Mouse (Mus musculus) forebrain, embryonic 12.5 days (tissue): ENCODE results near the gene Cngb1. TPM values are rescaled to one million over a fixed set of nuclear protein-coding genes. Genes with fewer than 3 reads are reported as not detected.
A peak's percentile ranks its signal among the peaks of the same experiment; 100 is the strongest.

ENCODE experiments used
- ATAC-seq: fragments of 200-750 bp; cut with Nextera tagmentation; 2 replicates; pipeline ENCODE4 v1.8.0; 2017; ENCODE audit warnings: moderate TSS enrichment; ENCODE audit not compliant: low FRiP score
- H3K27ac ChIP-seq: fragments of 300-500 bp; sonication (generic); 2 replicates; pipeline ENCODE4 v1.5.1; 2016; ENCODE audit warnings: mild to moderate bottlenecking
- H3K27me3 ChIP-seq: fragments of 300-500 bp; sonication (generic); 2 replicates; pipeline ENCODE4 v1.6.1; 2016; ENCODE audit warnings: mild to moderate bottlenecking
- H3K36me3 ChIP-seq: fragments of 300-500 bp; sonication (generic); replicated peaks from 2 replicates; pipeline ENCODE4 v1.6.1; 2016; ENCODE audit warnings: mild to moderate bottlenecking
- H3K4me1 ChIP-seq: fragments of 300-500 bp; sonication (generic); 2 replicates; pipeline ENCODE4 v1.6.1; 2016
- H3K4me2 ChIP-seq: fragments of 300-500 bp; sonication (generic); 2 replicates; pipeline ENCODE4 v1.6.1; 2016; ENCODE audit warnings: mild to moderate bottlenecking, moderate library complexity
- H3K4me3 ChIP-seq: fragments of 300-500 bp; sonication (generic); replicated peaks from 2 replicates; pipeline ENCODE4 v1.5.1; 2016; ENCODE audit warnings: mild to moderate bottlenecking
- H3K9ac ChIP-seq: fragments of 300-500 bp; sonication (generic); 2 replicates; pipeline ENCODE4 v1.6.1; 2016; ENCODE audit warnings: mild to moderate bottlenecking
- H3K9me3 ChIP-seq: fragments of 300-500 bp; sonication (generic); 2 replicates; pipeline ENCODE4 v1.6.1; 2016
- WGBS: fragments of 180-500 bp; shearing (Covaris S2); methylation state at CpG from one replicate; pipeline ENCODE4 v1.1.7; 2016; 5-methylcytosine and 5-hydroxymethylcytosine counted together
- polyA plus RNA-seq: library from polyadenylated mRNA; unstranded; fragments of >200 nt; fragmentation: Nextera tagmentation; extraction: Ambion mirVana; gene quantifications from 2 replicates; pipeline ENCODE4 v1.2.1, GENCODE M21; 2016

Gene Cngb1
- polyA plus RNA-seq, 1 experiment from 2014 or later: 0.40 TPM

DNA sequence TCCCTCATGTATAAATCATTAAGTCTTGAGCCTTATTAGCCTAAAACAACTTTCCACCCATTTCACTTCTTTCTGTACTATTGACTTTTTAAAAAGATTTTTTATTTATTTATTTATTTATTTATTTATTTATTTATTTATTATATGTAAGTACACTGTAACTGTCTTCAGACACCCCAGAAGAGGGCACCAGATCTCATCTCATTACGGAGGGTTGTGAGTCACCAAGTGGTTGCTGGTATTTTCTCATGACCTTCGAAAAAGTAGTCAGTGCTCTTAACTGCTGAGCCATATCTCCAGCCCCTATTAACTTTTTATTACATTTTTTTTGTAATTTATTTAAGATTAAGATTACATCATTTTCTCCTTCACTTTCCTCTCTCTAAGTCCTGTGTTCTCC lies 8.3 kb upstream of the Cngb1 start:
- no peak for ATAC-seq
- H3K4me3 ChIP-seq: no peak overlapping the region
- no peaks in the 10 kb centered on the region for H3K9me3 ChIP-seq
- WGBS: 83% methylated on average over 2 of the region's 2 CpGs
- no peak overlapping the region for H3K4me2 ChIP-seq
- H3K36me3 ChIP-seq: no peaks in the 10 kb centered on the region
- H3K27ac ChIP-seq: no peak overlapping the region
- H3K9ac ChIP-seq: no peak overlapping the region
- peaks cover 14% of the 10 kb centered on the region for H3K27me3 ChIP-seq
- peaks cover 16% of the 10 kb centered on the region for H3K4me1 ChIP-seq

DNA sequence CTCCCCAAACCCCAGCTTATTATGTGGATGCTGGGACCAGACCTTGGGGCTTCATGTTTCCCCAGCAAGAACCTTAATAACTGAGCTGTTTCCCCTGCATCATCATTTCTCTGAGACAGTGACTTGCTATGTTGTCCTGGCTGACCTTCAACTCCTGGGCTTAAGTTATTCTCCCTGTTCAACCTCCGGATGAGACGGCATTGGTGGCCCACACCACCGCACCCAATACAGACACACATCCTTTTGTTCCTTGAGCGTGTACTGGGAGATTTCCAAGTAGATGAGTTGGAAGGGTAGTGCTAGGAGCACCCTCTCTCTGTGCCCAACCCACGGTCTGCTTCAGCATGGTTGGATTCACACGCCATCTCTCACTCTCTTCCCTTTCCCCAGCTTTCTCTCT lies 7.5 kb upstream of the Cngb1 start:
- Histone ChIP-seq H3K9me3 (no peaks in the 10 kb centered on the region), H3K4me1 (peaks cover 16% of the 10 kb centered on the region), H3K27ac (no peak overlapping the region), H3K4me2 (no peak overlapping the region), H3K4me3 (no peak overlapping the region), H3K9ac (no peak overlapping the region), H3K27me3 (peaks cover 7% of the 10 kb centered on the region; the same call in 1 of the 2 replicates), H3K36me3 (no peaks in the 10 kb centered on the region)
- WGBS: 88% methylated on average over 6 of the region's 6 CpGs
- no peak for ATAC-seq

DNA sequence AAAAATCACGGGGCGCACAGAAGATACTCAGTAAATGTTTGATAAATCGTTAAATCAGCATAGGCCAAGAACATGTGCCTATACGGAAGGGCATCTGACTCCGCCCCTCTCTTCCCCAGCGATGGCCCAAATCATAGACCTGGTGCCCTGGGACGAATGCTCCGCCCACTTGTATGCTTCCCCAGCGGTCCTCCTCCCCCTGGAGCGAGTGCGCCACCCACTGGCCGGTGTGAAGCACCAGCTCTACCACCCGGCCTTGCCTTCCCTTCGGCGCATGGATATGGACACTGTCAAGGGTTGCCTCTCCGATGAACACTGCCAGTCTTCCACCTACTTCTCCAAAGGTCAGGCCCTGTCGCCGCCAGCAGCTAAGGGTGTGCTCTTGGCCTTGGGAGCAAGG lies 6.5 kb upstream of the Cngb1 start:
- no peak overlapping the region for H3K4me3 ChIP-seq
- H3K36me3 ChIP-seq: no peaks in the 10 kb centered on the region
- no peaks in the 10 kb centered on the region for H3K27me3 ChIP-seq
- H3K9me3 ChIP-seq: no peaks in the 10 kb centered on the region
- no peak for ATAC-seq
- no peak overlapping the region for H3K9ac ChIP-seq
- no peak overlapping the region for H3K27ac ChIP-seq
- H3K4me1 ChIP-seq: peaks cover 16% of the 10 kb centered on the region
- no peak overlapping the region for H3K4me2 ChIP-seq
- 64% methylated on average over 18 of the region's 18 CpGs for WGBS

DNA sequence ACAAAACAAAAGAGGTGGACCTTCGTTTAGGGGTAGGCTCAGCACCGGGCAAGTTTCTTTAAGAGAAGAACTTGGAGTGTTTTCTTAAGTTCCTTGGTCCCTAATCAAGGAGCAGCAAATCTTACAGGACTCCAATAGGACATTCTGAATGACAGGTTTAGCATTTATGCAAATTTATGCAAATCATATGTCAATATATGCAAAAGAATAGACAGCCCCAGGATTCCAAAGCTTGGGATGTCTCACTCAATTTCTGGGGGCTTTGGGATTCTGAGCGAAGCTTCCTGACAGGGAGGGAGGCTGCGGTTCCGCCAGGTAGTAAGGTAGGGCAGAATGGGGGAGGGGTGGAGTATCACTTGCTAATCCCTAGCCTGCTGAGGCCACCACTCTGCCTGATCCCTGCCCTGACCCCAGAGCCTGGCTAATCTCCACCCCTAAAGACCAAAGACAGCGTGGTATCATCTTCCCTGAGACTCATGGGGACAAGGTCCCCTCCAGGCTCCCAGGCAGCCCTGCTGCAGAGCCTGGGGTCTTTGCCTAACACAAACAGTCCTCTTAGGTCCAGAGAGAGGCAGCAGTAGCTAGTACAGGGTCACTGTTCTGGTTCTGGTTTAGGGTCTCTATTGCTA lies 4.1 kb upstream of the Cngb1 start, which contains the start of gene Tepp:
Tepp (plus strand) TSS at position 225 of the 629 bp plus-strand sequence.
- no peak within 1 kb of the TSS for H3K9ac ChIP-seq
- H3K27me3 ChIP-seq: no peaks in the 10 kb centered on the region
- no peaks in the 10 kb centered on the region for H3K9me3 ChIP-seq
- 9% methylated on average over 6 of the region's 6 CpGs for WGBS
- H3K36me3 ChIP-seq: no peaks in the 10 kb centered on the region
- H3K4me1 ChIP-seq: peaks cover 16% of the 10 kb centered on the region
- ATAC-seq: peak; percentile 36
- no peak within 1 kb of the TSS for H3K4me3 ChIP-seq
- no peak within 1 kb of the TSS for H3K27ac ChIP-seq
- no peak within 1 kb of the TSS for H3K4me2 ChIP-seq

DNA sequence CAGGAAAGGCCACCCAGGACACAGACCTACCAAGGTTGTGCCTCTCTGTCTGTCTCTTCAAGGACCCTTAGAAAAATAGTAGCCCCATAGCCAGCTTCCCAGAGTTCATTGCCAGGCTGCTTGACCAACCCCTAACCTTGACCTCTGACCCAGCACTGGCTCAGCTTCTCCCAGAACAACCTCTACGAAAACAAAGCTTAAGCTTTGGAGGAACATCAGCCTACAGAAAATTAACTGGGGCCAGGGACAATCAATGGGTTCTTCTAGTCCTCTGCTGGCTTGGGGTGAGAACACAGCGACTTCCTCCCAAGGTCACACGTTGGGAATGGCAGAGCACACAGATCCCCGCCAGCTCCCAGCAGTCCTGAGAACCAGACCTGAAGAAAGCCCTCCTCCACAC lies 859 bp downstream of the Cngb1 start:
- 82% methylated on average over 4 of the region's 4 CpGs for WGBS
- Histone ChIP-seq H3K4me1 (peaks cover 5% of the 10 kb centered on the region), H3K36me3 (no peaks in the 10 kb centered on the region), H3K27me3 (no peaks in the 10 kb centered on the region), H3K9ac (no peak overlapping the region), H3K9me3 (no peaks in the 10 kb centered on the region), H3K27ac (no peak overlapping the region), H3K4me3 (no peak overlapping the region), H3K4me2 (no peak overlapping the region)
- no peak for ATAC-seq

DNA sequence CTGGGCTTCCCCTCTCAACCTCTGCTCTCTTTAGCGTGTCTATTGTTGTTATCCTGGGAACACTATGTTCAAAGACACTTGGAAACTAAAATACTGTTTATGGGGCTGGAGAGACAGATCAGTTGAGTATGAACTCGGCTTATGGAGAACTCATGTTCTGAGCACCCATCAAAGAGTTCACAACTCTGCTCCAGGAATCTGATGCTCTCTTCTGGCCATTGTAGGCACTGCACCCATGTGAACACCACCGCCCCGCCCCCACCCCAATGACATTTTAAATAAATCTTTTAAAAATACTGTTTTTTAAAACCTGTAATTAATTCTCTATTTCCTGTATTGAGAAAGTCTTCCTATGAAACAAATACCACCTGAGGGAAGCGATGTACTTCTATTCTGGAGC lies 4.0 kb downstream of the Cngb1 start:
- H3K27me3 ChIP-seq: no peaks in the 10 kb centered on the region
- 23% methylated on average over 5 of the region's 5 CpGs for WGBS
- ATAC-seq: no peak

DNA sequence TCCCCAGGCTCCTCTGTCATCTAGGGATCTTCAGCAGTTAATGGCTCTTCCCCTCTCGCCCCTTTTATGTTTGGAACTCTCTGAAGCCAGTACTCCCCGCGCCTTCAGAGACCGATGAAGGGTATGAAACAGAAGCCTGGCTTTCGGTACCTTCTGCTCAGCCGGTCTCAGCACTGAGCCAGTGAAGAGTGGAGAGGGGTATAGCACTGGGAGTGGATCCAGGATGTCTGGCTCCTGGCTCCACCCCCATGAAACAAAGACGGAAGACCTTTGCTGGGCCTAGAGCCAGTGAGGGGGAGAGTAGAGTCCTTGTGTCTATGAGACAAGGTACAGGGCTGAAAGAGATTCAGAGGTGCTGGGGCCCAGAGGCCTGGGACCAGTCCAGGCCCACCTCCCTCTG lies 12.5 kb downstream of the Cngb1 start:
- H3K36me3 ChIP-seq: no peaks in the 10 kb centered on the region
- ATAC-seq: no peak
- H3K9me3 ChIP-seq: no peaks in the 10 kb centered on the region
- H3K27ac ChIP-seq: no peak overlapping the region
- 81% methylated on average over 7 of the region's 7 CpGs for WGBS
- H3K4me1 ChIP-seq: 0 out of 2 replicates have a peak, but pooled peaks cover 2% of the 10 kb centered on the region
- no peak overlapping the region for H3K9ac ChIP-seq
- H3K27me3 ChIP-seq: no peaks in the 10 kb centered on the region
- no peak overlapping the region for H3K4me2 ChIP-seq
- H3K4me3 ChIP-seq: no peak overlapping the region

More for the DNA sequence above, 4.0 kb downstream of the Cngb1 start:
- Histone ChIP-seq H3K36me3 (no peaks in the 10 kb centered on the region), H3K4me2 (no peak overlapping the region), H3K9ac (no peak overlapping the region), H3K4me3 (no peak overlapping the region), H3K4me1 (peaks cover 3% of the 10 kb centered on the region), H3K9me3 (no peaks in the 10 kb centered on the region), H3K27ac (no peak overlapping the region)

DNA sequence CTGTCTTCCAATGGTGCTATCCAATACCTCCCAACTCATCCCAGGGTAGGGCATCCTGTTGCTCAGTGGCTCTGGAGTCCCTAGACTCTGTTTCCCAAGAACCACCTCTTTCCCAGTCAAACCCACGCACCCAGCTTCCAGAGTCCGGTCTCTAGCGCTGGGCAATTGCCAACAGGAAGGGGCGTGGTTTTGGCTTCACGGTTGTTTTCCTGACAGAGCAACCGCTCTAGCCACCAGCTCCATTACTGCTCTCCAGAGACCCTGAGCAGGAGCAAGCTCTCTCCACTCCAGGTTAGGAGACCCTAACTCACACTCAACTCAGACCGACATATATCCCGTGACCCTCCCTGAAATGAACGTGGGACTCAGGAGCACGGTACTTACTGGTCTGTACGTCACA lies 13.2 kb downstream of the Cngb1 start:
- 0 out of 2 replicates have a peak, but pooled peaks cover 2% of the 10 kb centered on the region for H3K4me1 ChIP-seq
- H3K9me3 ChIP-seq: no peaks in the 10 kb centered on the region
- H3K4me2 ChIP-seq: no peak overlapping the region
- H3K27ac ChIP-seq: no peak overlapping the region
- ATAC-seq: no peak
- no peak overlapping the region for H3K4me3 ChIP-seq
- H3K9ac ChIP-seq: no peak overlapping the region
- no peaks in the 10 kb centered on the region for H3K36me3 ChIP-seq
- H3K27me3 ChIP-seq: no peaks in the 10 kb centered on the region
- 86% methylated on average over 11 of the region's 11 CpGs for WGBS

DNA sequence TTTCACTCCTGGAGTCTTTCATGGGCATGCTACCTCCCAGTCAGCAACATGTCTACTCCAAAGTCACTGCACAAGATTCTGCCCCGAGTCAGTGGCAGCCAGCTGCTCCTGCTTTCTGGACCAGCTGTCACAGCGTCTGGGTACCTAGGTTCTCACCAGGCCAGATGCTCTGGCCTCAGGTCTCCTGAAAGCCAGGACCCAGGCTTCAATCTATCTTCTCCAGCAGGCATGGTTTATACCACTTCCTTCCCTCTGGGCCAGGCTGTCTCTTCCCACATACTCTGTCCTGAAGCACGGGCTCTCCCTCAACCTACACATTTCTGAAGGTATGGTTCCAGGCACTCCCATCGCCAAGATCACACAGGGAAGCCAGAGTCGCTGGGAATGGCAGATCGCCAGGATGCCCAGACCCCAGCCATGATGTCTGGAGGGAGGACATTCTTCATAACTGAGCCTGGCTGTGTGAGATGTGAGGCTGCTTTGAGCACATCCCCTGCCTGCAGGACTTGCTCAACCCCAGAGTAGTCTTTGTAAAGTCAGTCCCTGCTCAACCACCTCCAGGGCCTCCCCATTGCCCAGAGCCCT lies 17.2 kb downstream of the Cngb1 start:
- WGBS: 84% methylated on average over 6 of the region's 6 CpGs
- H3K9me3 ChIP-seq: no peaks in the 10 kb centered on the region
- no peak overlapping the region for H3K27ac ChIP-seq
- no peaks in the 10 kb centered on the region for H3K36me3 ChIP-seq
- H3K4me1 ChIP-seq: no peaks in the 10 kb centered on the region
- no peak overlapping the region for H3K4me2 ChIP-seq
- no peak overlapping the region for H3K9ac ChIP-seq
- no peak for ATAC-seq
- H3K4me3 ChIP-seq: no peak overlapping the region
- no peaks in the 10 kb centered on the region for H3K27me3 ChIP-seq

DNA sequence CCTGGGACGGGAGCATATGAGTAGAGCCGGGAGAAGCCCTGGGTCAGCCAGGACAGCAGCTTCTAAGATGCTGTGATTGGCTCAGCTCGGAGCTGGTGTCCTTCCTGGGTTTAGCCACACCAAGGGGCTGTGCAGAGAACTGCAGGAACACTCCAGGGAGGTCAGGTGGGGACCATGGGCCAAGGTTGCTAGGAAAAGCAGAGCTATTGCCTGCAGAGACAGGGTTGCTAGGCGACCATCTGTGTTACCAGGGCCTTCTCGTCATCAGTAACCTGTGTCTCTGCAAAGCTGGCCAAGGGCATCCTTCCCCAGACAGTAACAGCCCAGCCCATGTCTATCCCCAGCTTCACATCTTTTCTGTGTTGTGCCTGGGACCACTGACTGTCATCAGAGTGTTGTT lies 24.9 kb downstream of the Cngb1 start:
- Histone ChIP-seq H3K9ac (no peak overlapping the region), H3K4me2 (no peak overlapping the region), H3K27me3 (no peaks in the 10 kb centered on the region), H3K4me1 (peaks cover 3% of the 10 kb centered on the region; the same call in 1 of the 2 replicates), H3K4me3 (no peak overlapping the region), H3K27ac (no peak overlapping the region), H3K9me3 (no peaks in the 10 kb centered on the region), H3K36me3 (no peaks in the 10 kb centered on the region)
- 0 out of 2 replicates have a peak, but pooled peaks have one; percentile 61 for ATAC-seq
- WGBS: 61% methylated on average over 5 of the region's 5 CpGs

DNA sequence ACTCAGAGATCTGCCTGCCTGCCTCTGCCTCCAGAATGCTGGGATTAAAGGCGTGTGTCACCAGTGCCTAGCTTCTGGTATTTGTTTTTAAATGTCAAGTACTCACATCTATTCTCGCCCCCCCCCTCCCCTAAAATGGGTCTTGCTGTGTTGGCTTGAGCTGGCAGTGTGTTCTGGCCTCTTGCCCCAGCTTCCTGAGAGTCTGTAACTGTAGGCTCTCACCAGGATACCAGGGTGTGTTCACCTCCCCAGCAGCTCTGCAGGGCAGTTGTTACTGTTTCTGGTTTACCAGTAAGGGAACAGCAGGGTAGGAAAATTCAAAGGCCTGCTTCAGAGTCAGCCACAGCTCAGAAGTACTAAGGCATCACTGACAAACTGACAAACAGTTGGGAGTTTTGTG lies 33.5 kb downstream of the Cngb1 start:
- Histone ChIP-seq H3K4me3 (no peak overlapping the region), H3K27me3 (no peaks in the 10 kb centered on the region), H3K27ac (no peak overlapping the region), H3K4me1 (no peaks in the 10 kb centered on the region), H3K36me3 (no peaks in the 10 kb centered on the region), H3K9ac (no peak overlapping the region), H3K9me3 (no peaks in the 10 kb centered on the region), H3K4me2 (no peak overlapping the region)
- no peak for ATAC-seq
- 51% methylated on average over 2 of the region's 2 CpGs for WGBS

DNA sequence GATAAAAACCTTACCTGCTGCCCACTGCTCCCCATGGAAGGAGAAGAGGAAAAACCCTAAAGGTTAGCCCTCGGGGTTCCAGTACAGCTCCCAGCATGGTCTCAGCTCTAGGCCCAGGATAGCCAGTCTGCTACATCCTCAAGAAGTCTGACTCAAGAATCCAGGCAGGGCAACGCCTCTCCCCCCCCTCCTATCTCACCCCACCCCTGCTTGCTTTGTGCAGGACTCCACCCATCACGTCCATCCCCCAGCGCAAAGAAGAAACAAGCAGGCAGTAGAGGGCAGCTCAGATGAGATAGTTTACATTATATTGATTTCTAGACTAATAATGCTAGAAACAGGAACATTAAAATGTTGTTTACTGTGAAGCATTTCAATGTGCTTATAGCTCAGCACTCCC lies 34.5 kb downstream of the Cngb1 start:
- no peak overlapping the region for H3K27ac ChIP-seq
- no peaks in the 10 kb centered on the region for H3K27me3 ChIP-seq
- no peak overlapping the region for H3K4me3 ChIP-seq
- H3K9ac ChIP-seq: no peak overlapping the region
- H3K4me2 ChIP-seq: no peak overlapping the region
- ATAC-seq: no peak
- H3K4me1 ChIP-seq: no peaks in the 10 kb centered on the region
- no peaks in the 10 kb centered on the region for H3K9me3 ChIP-seq
- H3K36me3 ChIP-seq: no peaks in the 10 kb centered on the region
- 37% methylated on average over 4 of the region's 4 CpGs for WGBS

DNA sequence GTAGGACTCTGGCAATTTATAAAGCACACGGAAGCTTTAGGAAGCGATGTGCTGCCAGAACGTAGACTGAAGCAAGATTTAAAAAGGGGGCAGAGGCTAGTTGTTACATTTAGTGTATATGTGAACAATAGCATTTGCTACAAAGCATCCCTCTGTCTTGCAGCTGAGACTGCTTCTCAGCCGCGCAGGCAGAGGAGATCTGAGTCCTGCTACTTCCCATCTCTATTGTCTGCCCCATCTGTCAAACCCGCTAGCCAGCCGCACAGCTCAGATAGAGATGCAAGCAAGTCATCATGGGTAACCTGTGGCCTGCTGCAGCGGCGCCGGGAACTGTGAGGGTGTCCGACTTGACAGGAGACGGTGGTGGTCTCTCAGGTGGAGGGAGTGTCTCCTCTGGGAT lies 35.9 kb downstream of the Cngb1 start:
- H3K4me3 ChIP-seq: no peak overlapping the region
- no peaks in the 10 kb centered on the region for H3K36me3 ChIP-seq
- no peak overlapping the region for H3K4me2 ChIP-seq
- no peaks in the 10 kb centered on the region for H3K4me1 ChIP-seq
- no peaks in the 10 kb centered on the region for H3K27me3 ChIP-seq
- H3K27ac ChIP-seq: no peak overlapping the region
- no peak overlapping the region for H3K9ac ChIP-seq
- no peak for ATAC-seq
- no peaks in the 10 kb centered on the region for H3K9me3 ChIP-seq
- 66% methylated on average over 12 of the region's 12 CpGs for WGBS
